Comparison of ENCODE assay signal across 12 mouse cellular contexts in the genomic region with DNA sequence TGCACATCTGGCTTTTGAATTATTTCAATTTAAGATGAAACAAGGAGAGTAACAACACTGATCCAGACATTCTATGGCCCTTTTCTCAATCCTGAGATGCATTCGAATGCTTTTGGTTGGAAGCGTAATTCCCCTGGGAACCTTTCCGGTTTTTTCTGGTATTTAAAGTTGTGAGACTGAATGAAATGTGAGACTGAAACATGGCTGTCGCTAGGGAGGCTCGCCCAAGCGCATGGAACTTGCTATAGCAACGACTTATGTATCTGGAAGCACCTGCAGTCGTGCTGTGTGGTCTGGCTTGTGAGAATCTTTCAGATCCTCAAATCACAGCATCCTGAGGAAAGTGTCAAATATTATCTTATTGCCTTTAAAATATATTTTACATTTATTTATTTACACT. TPM values are rescaled to one million over a fixed set of nuclear protein-coding genes. Genes with fewer than 3 reads are reported as not detected.
DNase-seq lines count a peak whose midpoint lies in the region; ATAC-seq and TF ChIP-seq lines count a peak whose summit lies in the region.
"Had no signal": no experiment of that assay in that cellular context is flagged by ENCODE, and none has a peak within 500 bp of the region (broad histone marks: within the 10 kb centered on the region; RNA-seq: fewer than 3 reads in every experiment).

No protein-coding gene starts in this region.

- DNase-seq in heart, postnatal 25 days (ENCODE audit: low spot score), result no peak
- peak; percentile 61 for DNase-seq in limb, embryonic 14.5 days (ENCODE audit: low spot score)
- no peak for DNase-seq in limb, embryonic 10.5 days (ENCODE audit: low spot score)
- peak; percentile 33 for DNase-seq in brain, adult 2 months (ENCODE audit: low read depth, low spot score)
- peak; percentile 55 for DNase-seq in mesoderm, embryonic 11.5 days (ENCODE audit: low read depth, low spot score)
- no peak for DNase-seq in urinary bladder, adult 2 months (ENCODE audit: low spot score)
- no peak for DNase-seq in c-Kit-positive CD71-positive TER-119-positive erythroid progenitor cells, embryonic 14.5 days (ENCODE audit: low spot score)
- DNase-seq: layer of hippocampus, postnatal 36 days had no signal

- peaks cover 13% of the 10 kb centered on the region for H3K4me1 ChIP-seq in heart, embryonic 11.5 days (ENCODE audit: control insufficient read depth, insufficient read depth, low read length)
- H3K4me1 ChIP-seq in limb, embryonic 14.5 days (ENCODE audit: control insufficient read depth, insufficient read depth, low read length), result 0 out of 2 replicates have a peak, but pooled peaks cover 4% of the 10 kb centered on the region
- H3K4me1 ChIP-seq in limb, embryonic 10.5 days, result no peaks in the 10 kb centered on the region; the same call in 1 of the 2 replicates

- no peaks in the 10 kb centered on the region for H3K36me3 ChIP-seq in heart, embryonic 11.5 days (ENCODE audit: control insufficient read depth, insufficient read depth, low read length)
- H3K36me3 ChIP-seq in limb, embryonic 14.5 days (ENCODE audit: control insufficient read depth, insufficient read depth, low read length), result no peaks in the 10 kb centered on the region
- no peaks in the 10 kb centered on the region for H3K36me3 ChIP-seq in limb, embryonic 10.5 days

- no peaks in the 10 kb centered on the region for H3K27me3 ChIP-seq in heart, embryonic 11.5 days (ENCODE audit: control insufficient read depth, insufficient read depth, low read length)
- H3K27me3 ChIP-seq in limb, embryonic 14.5 days (ENCODE audit: control insufficient read depth, insufficient read depth, low read length), result no peaks in the 10 kb centered on the region
- no peaks in the 10 kb centered on the region for H3K27me3 ChIP-seq in limb, embryonic 10.5 days (ENCODE audit: low read depth, poor library complexity, severe bottlenecking)

- WGBS in heart, embryonic 11.5 days (ENCODE audit: insufficient replicate concordance), result 84% methylated on average over 8 of the region's 8 CpGs
- 69% methylated on average over 8 of the region's 8 CpGs for WGBS in limb, embryonic 14.5 days
- WGBS in limb, embryonic 10.5 days, result 89% methylated on average over 8 of the region's 8 CpGs

- intact Hi-C loops in heart, postnatal 25 days (cut with DNase I), result no loop called here

- no peak for TF ChIP-seq POLR2A in limb, embryonic 14.5 days (IDR thresholded peaks at IDR 0.05; ENCODE audit: borderline replicate concordance, extremely low read depth, insufficient read depth, insufficient read length)

- H3K4me3 ChIP-seq in heart, embryonic 11.5 days (ENCODE audit: low read depth, low read length), result no peak overlapping the region
- no peak overlapping the region for H3K4me3 ChIP-seq in limb, embryonic 14.5 days (replicated peaks; ENCODE audit: low read length)
- no peak overlapping the region for H3K4me3 ChIP-seq in limb, embryonic 10.5 days

- no peak overlapping the region for H3K4me2 ChIP-seq in heart, embryonic 11.5 days
- no peak overlapping the region for H3K4me2 ChIP-seq in limb, embryonic 14.5 days (replicated peaks; ENCODE audit: low read depth, low read length, severe bottlenecking)
- H3K4me2 ChIP-seq: liver, embryonic 11.5 days had no signal

- no peak overlapping the region for H3K9ac ChIP-seq in heart, embryonic 11.5 days (ENCODE audit: low read depth, low read length)
- H3K9ac ChIP-seq in limb, embryonic 14.5 days (ENCODE audit: low read depth, low read length, severe bottlenecking), result no peak overlapping the region

- peak overlapping the region; percentile 16; the same call in 1 of the 2 replicates for H3K27ac ChIP-seq in heart, embryonic 11.5 days (ENCODE audit: low read depth, low read length)
- no peak overlapping the region for H3K27ac ChIP-seq in limb, embryonic 14.5 days (replicated peaks; ENCODE audit: low read depth, low read length)
- H3K27ac ChIP-seq in limb, embryonic 10.5 days, result no peak overlapping the region

- ATAC-seq in heart, embryonic 11.5 days (replicated peaks; ENCODE audit: insufficient number of reproducible peaks, low FRiP score, low TSS enrichment), result no peak
- ATAC-seq in limb, embryonic 14.5 days (ENCODE audit: low FRiP score, low read depth), result peak; percentile 65; the same call in 1 of the 2 replicates
- ATAC-seq: CD4-positive, CD25-positive, alpha-beta regulatory T cell, adult 4 months; inflammation-experienced regulatory T-cells, adult 6 months had no signal

- H3K9me3 ChIP-seq in heart, embryonic 11.5 days (replicated peaks; ENCODE audit: control insufficient read depth, low read length), result no peaks in the 10 kb centered on the region
- no peaks in the 10 kb centered on the region for H3K9me3 ChIP-seq in limb, embryonic 14.5 days (ENCODE audit: control insufficient read depth, low read length)
- H3K9me3 ChIP-seq in limb, embryonic 10.5 days (replicated peaks), result no peaks in the 10 kb centered on the region

RNA-seq across cellular contexts. Expression of gene Dhx40, which starts 33.7 kb away (rescaled TPM):
- polyA plus RNA-seq in heart, embryonic 11.5 days (2014; fragmentation: Nextera tagmentation; extraction: Ambion mirVana), result 15.0 and 16.9 TPM in 2 replicates
- 10 to 100 TPM; 17.8 to 18.0 TPM for total RNA-seq in heart, postnatal 25 days (2021)
- 13.9 and 15.2 TPM in 2 replicates for polyA plus RNA-seq in limb, embryonic 14.5 days (2012; rRNA removed)
- 23.3 and 27.8 TPM in 2 replicates for polyA plus RNA-seq in limb, embryonic 14.5 days (2014; fragmentation: Nextera tagmentation; extraction: Ambion mirVana)
- 28.4 and 36.1 TPM in 2 replicates for polyA plus RNA-seq in limb, embryonic 10.5 days (2016; fragmentation: Nextera tagmentation; extraction: Ambion mirVana)
- 30.2 and 31.9 TPM in 2 replicates for polyA plus RNA-seq in urinary bladder, adult 2 months (2012; rRNA removed)

Comparison
In these comparisons a context has a peak if more than half of its experiments do, and no peak if none do; other contexts are left out.
1. DNase-seq: peak in limb, embryonic 14.5 days (single experiment), brain, adult 2 months (single experiment) and mesoderm, embryonic 11.5 days (single experiment); none in heart, postnatal 25 days (single experiment), limb, embryonic 10.5 days (single experiment), urinary bladder, adult 2 months (single experiment) and c-Kit-positive CD71-positive TER-119-positive erythroid progenitor cells, embryonic 14.5 days (single experiment).